Mouse (Mus musculus) macrophage (primary cell): ENCODE results near the gene Dcxr. TPM values are rescaled to one million over a fixed set of nuclear protein-coding genes. Genes with fewer than 3 reads are reported as not detected.

ENCODE experiments used
- H3K27ac ChIP-seq: fragments of 350-480 bp; formaldehyde crosslinking; 2 replicates; pipeline ENCODE4 v1.9.0; 2021
- H3K36me3 ChIP-seq: fragments of 350-480 bp; formaldehyde crosslinking; 2 replicates; pipeline ENCODE4 v1.9.0; 2021; ENCODE audit errors: inconsistent target
- H3K4me3 ChIP-seq: fragments of 350-480 bp; formaldehyde crosslinking; 2 replicates; pipeline ENCODE4 v1.9.0; 2021; ENCODE audit errors: inconsistent target
- H3K79me2 ChIP-seq: fragments of 350-480 bp; formaldehyde crosslinking; 2 replicates; pipeline ENCODE4 v1.9.0; 2021; ENCODE audit errors: inconsistent target
- WGBS: methylation state at CpG from one replicate; pipeline ENCODE4 v1.1.7; 2026; ENCODE audit warnings: inconsistent platforms; ENCODE audit not compliant: missing documents; 5-methylcytosine and 5-hydroxymethylcytosine counted together
- polyA plus RNA-seq: library from polyadenylated mRNA; stranded (reverse); fragments of 250-400 nt; gene quantifications from 3 replicates; pipeline ENCODE4 v1.2.4, GENCODE M21; 2018; ENCODE audit warnings: inconsistent platforms

The Dcxr gene
- polyA plus RNA-seq, 1 experiment from 2014 or later: 50.0 TPM

DNA sequence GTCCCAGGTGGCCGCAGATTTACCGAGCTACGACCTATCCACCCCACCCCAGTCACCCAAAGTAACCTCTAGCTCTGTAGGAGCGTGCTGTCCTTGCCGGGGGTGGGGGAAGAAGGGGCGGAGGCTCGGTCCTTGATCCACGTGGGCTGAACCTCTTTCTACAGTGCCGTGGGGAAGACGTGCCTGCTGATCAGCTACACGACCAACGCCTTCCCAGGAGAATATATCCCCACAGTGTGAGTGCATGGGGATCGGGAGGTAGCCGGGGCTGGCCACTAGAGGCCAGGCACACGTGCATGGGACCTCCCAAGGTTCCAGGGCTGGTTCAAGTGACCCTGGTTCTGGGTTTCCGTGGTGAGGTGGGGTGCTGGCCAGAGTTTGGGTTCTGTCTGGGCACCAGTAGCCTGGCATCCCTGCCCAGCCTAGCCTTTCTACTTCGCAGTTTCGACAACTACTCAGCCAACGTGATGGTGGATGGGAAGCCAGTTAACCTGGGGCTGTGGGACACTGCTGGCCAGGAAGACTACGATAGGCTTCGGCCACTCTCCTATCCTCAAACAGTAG, 4.9 kb downstream of the Dcxr start:
- Histone ChIP-seq H3K79me2 (no peaks in the 10 kb centered on the region), H3K36me3 (peaks cover 31% of the 10 kb centered on the region), H3K4me3 (no peak overlapping the region), H3K27ac (no peak overlapping the region)
- 28% methylated on average over 21 of the region's 21 CpGs for WGBS

DNA sequence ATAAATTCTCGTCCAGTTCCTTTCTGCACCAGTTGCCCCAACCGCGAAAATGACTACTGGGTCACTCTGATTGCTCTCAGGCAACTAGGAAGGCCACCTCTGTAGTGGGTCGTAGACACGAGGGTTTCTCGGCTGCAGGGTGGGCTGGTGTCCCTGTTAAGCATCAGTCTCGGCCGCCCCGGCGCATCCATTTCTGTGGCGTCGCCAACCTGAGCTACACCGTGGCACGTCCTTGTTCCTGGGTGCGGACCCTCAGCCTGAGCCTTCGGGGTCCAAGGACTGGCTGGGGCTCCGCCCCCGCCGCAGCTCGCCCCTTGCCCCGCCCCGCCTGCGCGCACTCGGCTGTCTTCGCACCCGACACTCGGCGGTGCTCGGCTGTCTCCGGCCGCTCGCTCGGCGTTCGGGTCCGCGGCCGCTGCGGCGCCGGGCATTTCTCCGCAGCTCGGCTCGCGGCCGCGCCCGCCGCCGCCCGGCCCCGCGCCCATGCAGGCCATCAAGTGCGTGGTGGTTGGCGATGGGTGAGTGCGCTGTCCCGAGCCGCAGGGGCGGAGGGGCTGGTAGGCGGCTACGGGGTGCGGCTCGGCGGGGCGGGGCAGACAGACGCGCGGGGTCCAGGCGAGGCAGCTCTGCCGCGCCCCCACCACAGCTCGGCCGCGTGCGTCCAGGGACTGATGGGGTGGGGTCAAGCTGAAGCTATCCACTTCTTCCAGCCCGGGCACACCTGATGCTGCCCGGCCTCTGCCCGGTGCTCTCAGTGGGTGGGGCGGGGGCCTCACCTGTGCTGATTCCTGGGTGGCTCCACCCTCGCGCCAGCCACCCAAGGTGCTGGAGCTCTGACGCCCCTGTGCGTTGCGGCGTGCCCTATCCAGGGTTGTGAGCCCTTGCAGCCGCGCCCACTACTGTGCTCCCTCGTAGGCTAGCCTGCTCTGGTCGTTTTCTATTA, 5.7 kb downstream of the Dcxr start, which contains the start of gene Rac3:
Rac3 (plus strand) TSS at position 347 of the 943 bp plus-strand sequence.
- H3K36me3 ChIP-seq: peaks cover 34% of the 10 kb centered on the region
- no peaks in the 10 kb centered on the region for H3K79me2 ChIP-seq
- WGBS: 2% methylated on average over 80 of the region's 90 CpGs
- no peak within 1 kb of the TSS for H3K4me3 ChIP-seq
- H3K27ac ChIP-seq: no peak within 1 kb of the TSS

GRCm38 (mm10) chr11:120720450-120720849, 6.6 kb downstream of the Dcxr start:
- no peak overlapping the region for H3K4me3 ChIP-seq
- H3K79me2 ChIP-seq: no peaks in the 10 kb centered on the region
- peaks cover 29% of the 10 kb centered on the region for H3K36me3 ChIP-seq
- H3K27ac ChIP-seq: no peak overlapping the region
- WGBS: 12% methylated on average over 17 of the region's 17 CpGs

DNA sequence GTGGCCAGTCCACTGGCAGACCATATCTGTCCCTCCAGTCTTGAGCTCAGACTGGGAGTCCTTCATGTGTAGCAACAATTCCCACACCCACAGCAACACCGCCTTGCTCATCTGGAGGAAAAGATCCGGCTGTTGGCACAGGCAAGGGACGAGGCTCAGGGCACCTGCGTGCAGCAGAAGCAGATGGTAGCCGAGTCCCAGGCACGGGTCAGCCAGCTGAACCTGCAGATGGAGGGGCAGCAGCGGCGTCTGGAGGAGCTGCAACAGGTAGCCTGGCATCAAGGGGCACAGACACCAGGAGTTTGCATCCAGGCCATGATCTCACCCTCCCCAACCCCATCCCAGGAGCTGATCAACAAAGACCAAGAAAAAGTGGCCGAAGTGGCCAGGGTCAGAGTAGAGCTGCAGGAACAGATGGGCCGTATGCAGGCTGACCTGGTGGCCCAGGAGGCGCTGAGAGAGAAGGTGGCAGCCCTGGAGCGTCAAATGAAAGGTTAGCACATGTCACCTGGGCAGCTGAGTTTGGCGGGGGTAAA, 7.2 kb downstream of the Dcxr start:
- peaks cover 25% of the 10 kb centered on the region; the same call in 1 of the 2 replicates for H3K36me3 ChIP-seq
- H3K27ac ChIP-seq: no peak overlapping the region
- WGBS: 88% methylated on average over 13 of the region's 13 CpGs
- H3K79me2 ChIP-seq: no peaks in the 10 kb centered on the region
- no peak overlapping the region for H3K4me3 ChIP-seq

DNA sequence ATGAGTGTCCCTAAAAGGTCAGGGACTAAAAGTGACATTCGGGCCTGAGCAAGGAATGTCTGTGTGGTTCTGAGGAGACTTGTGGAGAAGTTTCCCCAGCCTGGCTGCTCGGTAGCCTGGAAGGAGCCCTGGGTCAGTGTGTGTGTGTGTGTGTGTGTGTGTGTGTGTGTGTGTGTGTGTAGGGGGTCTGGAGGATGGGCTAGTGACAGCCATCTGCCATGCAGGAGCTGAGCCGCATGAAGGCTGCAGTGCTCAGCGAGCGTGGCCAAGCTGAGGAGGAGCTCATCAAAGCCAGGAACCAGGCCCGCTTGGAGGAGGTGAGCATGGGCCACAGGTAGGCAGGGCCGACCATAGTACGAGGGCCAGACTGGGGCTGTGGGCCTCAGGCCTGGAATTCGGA, 7.8 kb downstream of the Dcxr start:
- H3K36me3 ChIP-seq: peaks cover 25% of the 10 kb centered on the region; the same call in 1 of the 2 replicates
- H3K27ac ChIP-seq: no peak overlapping the region
- H3K4me3 ChIP-seq: no peak overlapping the region
- H3K79me2 ChIP-seq: no peaks in the 10 kb centered on the region
- WGBS: 98% methylated on average over 9 of the region's 9 CpGs

- H3K79me2 ChIP-seq: no peaks in the 10 kb centered on the region
- H3K27ac ChIP-seq: no peak overlapping the region
- H3K36me3 ChIP-seq: peaks cover 31% of the 10 kb centered on the region
- WGBS: 91% methylated on average over 9 of the region's 9 CpGs
- H3K4me3 ChIP-seq: no peak overlapping the region
Measured at GRCm38 (mm10) chr11:120715131-120715530, 11.9 kb downstream of the Dcxr start.

- no peak overlapping the region for H3K27ac ChIP-seq
- H3K4me3 ChIP-seq: peak overlapping the region; percentile 71
- H3K79me2 ChIP-seq: no peaks in the 10 kb centered on the region
- WGBS: 57% methylated on average over 10 of the region's 10 CpGs
- peaks cover 33% of the 10 kb centered on the region for H3K36me3 ChIP-seq
Measured at GRCm38 (mm10) chr11:120714546-120714945, 12.5 kb downstream of the Dcxr start.

DNA sequence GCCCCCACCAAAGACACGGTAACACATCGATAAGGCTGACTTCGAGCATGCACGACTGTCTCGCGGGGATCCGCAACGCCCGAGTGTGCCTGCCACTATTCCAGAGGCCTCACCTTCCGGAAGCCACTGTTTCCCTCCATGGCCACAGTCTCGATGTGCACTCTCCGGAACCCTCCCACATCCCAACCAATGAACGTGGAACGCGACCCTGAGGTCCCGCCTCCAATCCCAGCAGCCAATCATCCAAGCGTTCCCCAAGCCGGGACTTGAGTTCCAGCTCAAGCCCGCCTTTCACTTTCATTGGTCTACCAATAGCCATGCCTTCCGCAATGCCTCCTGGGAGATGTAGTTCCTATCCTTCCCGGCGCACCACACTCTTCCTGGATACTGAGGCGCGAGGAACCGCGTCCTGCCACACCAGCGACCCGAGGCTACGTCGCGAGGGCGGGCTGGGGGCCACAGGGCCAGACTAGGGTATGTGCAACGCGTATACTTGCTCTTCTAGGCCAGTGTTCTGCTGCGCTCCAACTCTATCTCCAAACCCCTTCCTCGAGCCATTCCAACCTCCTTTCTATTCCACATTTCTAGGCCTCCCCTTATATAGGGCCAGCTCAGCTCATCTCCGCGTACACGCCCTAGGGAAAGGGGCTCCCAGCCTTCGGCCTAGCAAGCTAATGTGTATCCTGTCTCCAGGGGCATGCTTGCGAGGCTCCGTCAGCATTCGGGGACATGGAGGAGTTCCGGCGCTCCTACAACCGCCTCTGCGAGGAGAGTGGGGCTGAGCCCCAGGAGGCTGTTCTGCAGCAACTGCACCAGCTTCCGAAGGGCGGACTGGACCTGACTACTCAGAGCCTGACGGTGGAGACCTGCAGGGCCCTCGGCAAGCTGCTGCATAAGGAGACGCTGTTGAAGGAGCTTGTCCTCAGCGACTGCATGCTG, 13.2 kb downstream of the Dcxr start, which contains the start of the genes Cenpx and Lrrc45:
Cenpx (minus strand) TSS at position 159 of the 939 bp plus-strand sequence.
Lrrc45 (plus strand) TSS at position 346 of the 939 bp plus-strand sequence.
- Histone ChIP-seq H3K4me3 (peak within 1 kb of the TSS; percentile 71), H3K27ac (peak within 1 kb of the TSS; percentile 38), H3K79me2 (no peaks in the 10 kb centered on the region), H3K36me3 (peaks cover 29% of the 10 kb centered on the region)
- WGBS: 1% methylated on average over 53 of the region's 53 CpGs

DNA sequence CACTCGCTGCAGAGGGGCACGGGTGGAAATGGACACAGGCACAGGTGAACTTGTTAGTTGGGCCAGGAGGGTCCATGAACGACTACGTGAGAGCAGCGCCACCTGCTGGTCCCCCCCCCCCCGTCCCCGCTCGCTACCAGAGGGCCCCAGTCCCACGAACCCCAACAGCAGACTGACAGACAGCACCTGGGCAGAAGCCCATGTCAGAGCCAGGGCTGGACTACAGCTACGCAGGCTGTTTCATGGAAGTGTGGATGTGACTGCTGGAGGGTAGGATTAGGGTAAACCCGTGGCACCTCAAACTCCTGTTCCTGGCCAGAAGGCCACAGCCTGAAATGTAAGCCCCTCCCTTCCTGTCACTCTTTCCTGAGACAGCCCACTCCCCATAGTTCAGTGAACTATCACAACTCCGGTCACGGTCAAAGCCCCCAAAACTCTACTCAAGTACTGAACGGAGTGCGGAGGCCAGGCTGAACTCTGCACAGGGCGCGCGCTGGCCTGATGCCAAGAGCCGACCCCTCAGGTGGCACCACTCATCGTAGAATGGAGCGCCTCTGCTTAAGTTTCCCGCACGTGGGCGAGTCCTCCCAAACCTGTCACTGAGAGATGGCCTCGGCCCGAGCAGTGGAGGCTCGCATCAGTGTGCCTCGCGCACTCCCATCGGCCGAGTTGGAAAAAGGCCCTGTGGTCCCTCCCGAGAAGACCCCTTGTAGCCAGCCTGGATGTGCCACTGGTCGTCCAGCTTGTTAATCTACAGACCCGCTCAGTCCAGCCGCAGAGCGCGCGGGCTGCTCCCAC, 14.1 kb downstream of the Dcxr start:
- Histone ChIP-seq H3K27ac (peak overlapping the region; percentile 38), H3K79me2 (no peaks in the 10 kb centered on the region), H3K36me3 (peaks cover 20% of the 10 kb centered on the region), H3K4me3 (peak overlapping the region; percentile 71)
- WGBS: under 1% methylated on average over 36 of the region's 38 CpGs

DNA sequence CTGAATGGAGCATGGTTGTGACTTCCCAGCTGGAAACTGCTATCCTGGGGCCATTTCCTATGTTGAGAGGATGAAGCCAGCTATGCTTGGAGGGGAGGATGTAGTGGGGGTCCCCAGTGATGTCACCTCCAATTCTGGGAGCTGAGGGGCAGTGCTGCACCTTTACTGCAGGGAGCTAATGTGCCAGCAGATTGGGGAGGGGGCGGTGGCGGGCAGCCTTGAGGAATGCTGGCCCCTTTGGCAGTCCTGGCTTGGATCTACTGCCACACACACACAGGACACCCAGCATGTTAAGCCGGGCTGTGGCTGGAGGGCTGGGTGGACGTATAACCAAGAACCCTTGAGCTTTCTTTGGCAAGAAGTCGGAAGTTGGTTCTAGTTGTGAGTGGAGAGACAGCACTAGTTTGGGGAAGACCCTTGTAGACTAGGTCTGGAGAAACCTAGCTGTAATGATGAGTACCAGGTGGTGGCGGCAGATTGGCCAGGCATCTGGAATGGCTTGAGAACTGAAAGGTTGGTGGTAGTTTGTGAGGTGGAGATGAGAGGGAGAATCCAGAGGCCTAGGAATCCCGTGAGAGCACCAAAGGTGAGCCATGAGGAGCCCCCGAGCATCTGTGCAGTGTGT, 15.0 kb downstream of the Dcxr start:
- no peak overlapping the region for H3K27ac ChIP-seq
- H3K36me3 ChIP-seq: peaks cover 11% of the 10 kb centered on the region
- no peaks in the 10 kb centered on the region for H3K79me2 ChIP-seq
- 79% methylated on average over 8 of the region's 8 CpGs for WGBS
- no peak overlapping the region for H3K4me3 ChIP-seq

DNA sequence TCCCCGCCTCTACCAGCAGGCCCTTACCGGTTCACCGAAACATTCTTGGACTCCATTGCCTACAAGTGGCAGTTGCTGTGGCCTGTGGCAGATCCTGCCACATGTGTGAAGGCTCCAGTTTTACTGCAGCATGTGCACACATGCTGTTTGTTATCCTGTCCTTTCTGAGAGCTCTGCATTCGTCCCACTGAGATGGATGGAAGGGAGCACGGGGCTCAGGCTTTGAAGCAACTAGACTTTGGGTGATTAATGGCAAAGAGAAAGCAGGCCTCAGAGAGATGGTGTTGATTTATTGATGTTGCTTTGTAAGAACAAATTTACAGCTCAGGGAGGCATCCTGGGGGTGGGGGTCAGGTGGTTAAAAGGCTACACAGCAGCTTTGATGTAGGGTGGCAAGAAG, 16.4 kb downstream of the Dcxr start:
- 97% methylated on average over 5 of the region's 5 CpGs for WGBS
- Histone ChIP-seq H3K27ac (no peak overlapping the region), H3K36me3 (peaks cover 8% of the 10 kb centered on the region), H3K79me2 (no peaks in the 10 kb centered on the region), H3K4me3 (no peak overlapping the region)

GRCm38 (mm10) chr11:120709551-120709950, 17.5 kb downstream of the Dcxr start:
- Histone ChIP-seq H3K79me2 (no peaks in the 10 kb centered on the region), H3K4me3 (no peak overlapping the region), H3K36me3 (peaks cover 8% of the 10 kb centered on the region), H3K27ac (no peak overlapping the region)
- 96% methylated on average over 2 of the region's 2 CpGs for WGBS

DNA sequence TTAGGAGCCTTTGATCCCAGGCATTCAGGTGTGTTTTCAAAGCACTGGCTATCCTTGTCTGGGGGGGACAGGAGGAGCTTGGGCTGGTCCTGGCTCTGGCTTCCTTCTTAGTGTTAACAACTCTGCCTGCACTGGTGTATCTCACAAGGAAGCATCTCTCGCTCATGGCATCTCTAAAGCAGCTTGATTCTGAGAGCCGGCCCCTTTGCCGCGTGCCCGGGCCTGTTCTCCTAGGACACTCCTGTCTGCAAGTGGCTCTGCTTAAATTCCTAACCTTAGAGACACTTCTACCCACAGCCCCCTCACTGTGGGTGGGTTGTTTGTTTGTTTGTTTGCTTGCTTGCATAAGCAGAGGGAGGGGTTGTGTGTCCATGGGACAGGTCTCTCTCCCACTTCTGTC, 19.1 kb downstream of the Dcxr start:
- H3K79me2 ChIP-seq: no peaks in the 10 kb centered on the region
- peaks cover 17% of the 10 kb centered on the region for H3K36me3 ChIP-seq
- 88% methylated on average over 5 of the region's 5 CpGs for WGBS
- no peak overlapping the region for H3K27ac ChIP-seq
- no peak overlapping the region for H3K4me3 ChIP-seq
